Comparison of ENCODE assay signal across 15 mouse cellular contexts in the genomic region with DNA sequence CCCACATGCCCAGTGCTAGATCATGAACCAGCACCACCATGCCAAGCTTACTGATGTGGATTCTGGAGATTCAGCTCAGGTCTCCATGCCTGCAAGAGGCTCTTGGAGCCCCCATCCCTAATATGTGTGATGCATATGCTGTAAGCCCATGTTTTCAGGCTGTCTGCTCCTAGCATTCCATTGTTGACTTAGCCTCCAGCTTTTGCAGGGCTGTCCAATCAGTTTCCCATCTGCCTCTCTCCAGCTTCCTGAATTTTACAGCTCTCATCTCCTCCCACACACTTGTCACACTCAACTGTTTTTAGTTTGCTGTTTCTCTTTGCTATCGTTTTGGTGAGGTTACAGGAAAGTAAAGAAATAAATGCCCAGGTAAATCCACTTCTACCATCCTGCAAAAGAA.
DNase-seq lines count a peak whose midpoint lies in the region; ATAC-seq and TF ChIP-seq lines count a peak whose summit lies in the region.
"Had no signal": no experiment of that assay in that cellular context is flagged by ENCODE, and none has a peak within 500 bp of the region (broad histone marks: within the 10 kb centered on the region; RNA-seq: fewer than 3 reads in every experiment).

No protein-coding gene starts in this region.

- intact Hi-C loops in left cerebral cortex, postnatal 25 days (cut with DNase I): no loop called here

- peak; percentile 76 for DNase-seq in kidney, postnatal 0 days (ENCODE audit: low spot score)
- no peak for DNase-seq in kidney, adult 2 months
- peak; percentile 62 to 67 for DNase-seq in layer of hippocampus, adult 8-10 months (ENCODE audit: low spot score in 2 of 2)
- DNase-seq in left cerebral cortex, postnatal 25 days (ENCODE audit: low spot score in 2 of 2): peak; percentile 45 to 82
- DNase-seq in spleen, postnatal 14 days (ENCODE audit: low spot score in 2 of 2): no peak
- DNase-seq in heart, embryonic 10.5 days (ENCODE audit: low spot score): no peak
- DNase-seq: heart, adult 11 months had no signal

- no peaks in the 10 kb centered on the region for H3K36me3 ChIP-seq in kidney, postnatal 0 days (ENCODE audit: insufficient read depth, low read length)
- no peaks in the 10 kb centered on the region for H3K36me3 ChIP-seq in kidney, adult 2 months (ENCODE audit: control insufficient read depth, insufficient read depth, low read length)
- no peaks in the 10 kb centered on the region for H3K36me3 ChIP-seq in heart, embryonic 10.5 days
- H3K36me3 ChIP-seq: embryonic facial prominence, embryonic 13.5 days; forebrain, embryonic 10.5 days; hindbrain, embryonic 13.5 days; intestine, embryonic 15.5 days; limb, embryonic 12.5 days; neural tube, embryonic 15.5 days had no signal

- H3K4me3 ChIP-seq in kidney, postnatal 0 days (replicated peaks; ENCODE audit: low read depth, low read length): no peak overlapping the region
- no peak overlapping the region for H3K4me3 ChIP-seq in kidney, adult 2 months (ENCODE audit: insufficient read depth, low read depth, low read length)
- no peak overlapping the region for H3K4me3 ChIP-seq in cortical plate, adult 2 months (ENCODE audit: insufficient read depth, low read length)
- no peak overlapping the region for H3K4me3 ChIP-seq in heart, embryonic 10.5 days
- H3K4me3 ChIP-seq: embryonic facial prominence, embryonic 13.5 days; forebrain, embryonic 10.5 days; hindbrain, embryonic 13.5 days; intestine, embryonic 15.5 days; limb, embryonic 12.5 days; neural tube, embryonic 15.5 days had no signal

- TF ChIP-seq CTCF in kidney, postnatal 0 days (IDR thresholded peaks at IDR 0.05; ENCODE audit: low read depth): no peak
- TF ChIP-seq CTCF in kidney, adult 2 months (conservative IDR thresholded peaks at IDR 0.05; ENCODE audit: insufficient read depth, insufficient read length, low read depth, low read length): no peak
- TF ChIP-seq CTCF in cortical plate, adult 2 months (IDR thresholded peaks at IDR 0.05; ENCODE audit: extremely low read depth, insufficient read depth, low read length): no peak

- H3K27me3 ChIP-seq in kidney, postnatal 0 days (ENCODE audit: insufficient read depth, low read length): no peaks in the 10 kb centered on the region
- no peaks in the 10 kb centered on the region for H3K27me3 ChIP-seq in kidney, adult 2 months (replicated peaks; ENCODE audit: control insufficient read depth, insufficient read depth, low read length)
- H3K27me3 ChIP-seq in heart, embryonic 10.5 days (ENCODE audit: insufficient read depth, poor library complexity, severe bottlenecking): no peaks in the 10 kb centered on the region
- H3K27me3 ChIP-seq: embryonic facial prominence, embryonic 13.5 days; hindbrain, embryonic 13.5 days; intestine, embryonic 15.5 days; limb, embryonic 12.5 days; neural tube, embryonic 15.5 days had no signal

- no peak for ATAC-seq in kidney, postnatal 0 days (replicated peaks; ENCODE audit: low FRiP score, low read depth)
- ATAC-seq: intestine, embryonic 15.5 days had no signal

- 0% methylated on average over 1 of the region's 1 CpGs for WGBS in kidney, postnatal 0 days
- WGBS in kidney, adult 2 months: 14% methylated on average over 1 of the region's 1 CpGs
- WGBS in heart, embryonic 10.5 days: 52% methylated on average over 1 of the region's 1 CpGs

- H3K9me3 ChIP-seq in kidney, postnatal 0 days (replicated peaks; ENCODE audit: low read length): no peaks in the 10 kb centered on the region
- H3K9me3 ChIP-seq in heart, embryonic 10.5 days: no peaks in the 10 kb centered on the region
- H3K9me3 ChIP-seq: embryonic facial prominence, embryonic 13.5 days; forebrain, embryonic 10.5 days; hindbrain, embryonic 13.5 days; intestine, embryonic 15.5 days; limb, embryonic 12.5 days; neural tube, embryonic 15.5 days had no signal

- no peaks in the 10 kb centered on the region for H3K4me1 ChIP-seq in kidney, postnatal 0 days (replicated peaks; ENCODE audit: insufficient read depth, low read length)
- no peaks in the 10 kb centered on the region for H3K4me1 ChIP-seq in kidney, adult 2 months (ENCODE audit: control insufficient read depth, insufficient read depth, low read length)
- H3K4me1 ChIP-seq in cortical plate, adult 2 months (ENCODE audit: control insufficient read depth, insufficient read depth, low read length): peaks cover 9% of the 10 kb centered on the region
- H3K4me1 ChIP-seq in heart, embryonic 10.5 days: no peaks in the 10 kb centered on the region
- H3K4me1 ChIP-seq: embryonic facial prominence, embryonic 13.5 days; forebrain, embryonic 10.5 days; intestine, embryonic 15.5 days; limb, embryonic 12.5 days had no signal

- H3K4me2 ChIP-seq in kidney, postnatal 0 days (ENCODE audit: low read length): no peak overlapping the region
- H3K4me2 ChIP-seq: embryonic facial prominence, embryonic 13.5 days; hindbrain, embryonic 13.5 days; intestine, embryonic 15.5 days; limb, embryonic 12.5 days; neural tube, embryonic 15.5 days had no signal

- H3K27ac ChIP-seq in kidney, postnatal 0 days: no peak overlapping the region
- H3K27ac ChIP-seq in kidney, adult 2 months (ENCODE audit: insufficient read depth, low read depth, low read length): no peak overlapping the region
- peak overlapping the region; percentile 16; the same call in 1 of the 2 replicates for H3K27ac ChIP-seq in cortical plate, adult 2 months (ENCODE audit: insufficient read depth, low read length)
- no peak overlapping the region for H3K27ac ChIP-seq in heart, embryonic 10.5 days
- H3K27ac ChIP-seq: embryonic facial prominence, embryonic 13.5 days; forebrain, embryonic 10.5 days; hindbrain, embryonic 13.5 days; intestine, embryonic 15.5 days; limb, embryonic 12.5 days; liver, embryonic 14.5 days; neural tube, embryonic 15.5 days had no signal

- no peak overlapping the region for H3K9ac ChIP-seq in kidney, postnatal 0 days (ENCODE audit: low read depth, low read length)
- H3K9ac ChIP-seq: embryonic facial prominence, embryonic 13.5 days; hindbrain, embryonic 13.5 days; intestine, embryonic 15.5 days; limb, embryonic 12.5 days; liver, embryonic 14.5 days; neural tube, embryonic 15.5 days had no signal

- no peak for TF ChIP-seq POLR2A in kidney, adult 2 months (IDR thresholded peaks at IDR 0.05; ENCODE audit: low read depth, low read length)
- TF ChIP-seq POLR2A in cortical plate, adult 2 months (IDR thresholded peaks at IDR 0.05; ENCODE audit: extremely low read depth, insufficient read depth, low read length): no peak

Comparison
In these comparisons a context has a peak if more than half of its experiments do, and no peak if none do; other contexts are left out.
1. DNase-seq: peak in kidney, postnatal 0 days (single experiment), layer of hippocampus, adult 8-10 months (2 of 2) and left cerebral cortex, postnatal 25 days (2 of 2); none in kidney, adult 2 months (single experiment), spleen, postnatal 14 days (0 of 2) and heart, embryonic 10.5 days (single experiment).